Mouse (Mus musculus): ENCODE measurements around the gene Foxn2. TPM values are rescaled to one million over a fixed set of nuclear protein-coding genes. Genes with fewer than 3 reads are reported as not detected.

The Foxn2 gene
- polyA plus RNA-seq, 1 experiment from 2014 or later, result 7.5 TPM

DNA sequence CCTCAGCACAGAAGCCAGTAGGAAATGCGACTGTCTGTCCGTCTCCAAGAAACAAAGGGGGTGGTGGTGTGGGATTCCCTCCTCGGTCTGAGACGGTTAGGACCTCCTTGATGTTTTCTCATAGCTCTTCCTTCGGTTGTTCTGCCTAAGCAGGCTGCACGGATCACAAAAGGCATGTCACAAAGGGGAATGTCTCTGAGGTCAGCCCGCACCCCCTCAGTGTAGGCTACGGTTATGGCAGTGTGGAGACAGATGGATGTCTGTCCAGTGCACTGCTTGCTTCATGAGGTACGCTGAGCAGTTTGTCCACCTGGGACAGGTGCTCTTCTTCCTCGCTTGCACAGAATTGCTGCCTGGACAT, 54.2 kb downstream of the Foxn2 start:
- no peaks in the 10 kb centered on the region for H3K36me3 ChIP-seq
- no peaks in the 10 kb centered on the region for H3K27me3 ChIP-seq
- no peak overlapping the region for H3K9ac ChIP-seq
- ATAC-seq (replicated peaks; ENCODE audit: insufficient number of reproducible peaks, insufficient read depth, low FRiP score, low read depth), result no peak
- H3K4me1 ChIP-seq (replicated peaks), result peaks cover 7% of the 10 kb centered on the region; the same call in 1 of the 2 replicates
- no peaks in the 10 kb centered on the region for H3K9me3 ChIP-seq (replicated peaks)
- no peak overlapping the region for H3K27ac ChIP-seq
- 81% methylated on average over 10 of the region's 10 CpGs for WGBS
- H3K4me2 ChIP-seq, result no peak overlapping the region
- H3K4me3 ChIP-seq, result no peak overlapping the region

DNA sequence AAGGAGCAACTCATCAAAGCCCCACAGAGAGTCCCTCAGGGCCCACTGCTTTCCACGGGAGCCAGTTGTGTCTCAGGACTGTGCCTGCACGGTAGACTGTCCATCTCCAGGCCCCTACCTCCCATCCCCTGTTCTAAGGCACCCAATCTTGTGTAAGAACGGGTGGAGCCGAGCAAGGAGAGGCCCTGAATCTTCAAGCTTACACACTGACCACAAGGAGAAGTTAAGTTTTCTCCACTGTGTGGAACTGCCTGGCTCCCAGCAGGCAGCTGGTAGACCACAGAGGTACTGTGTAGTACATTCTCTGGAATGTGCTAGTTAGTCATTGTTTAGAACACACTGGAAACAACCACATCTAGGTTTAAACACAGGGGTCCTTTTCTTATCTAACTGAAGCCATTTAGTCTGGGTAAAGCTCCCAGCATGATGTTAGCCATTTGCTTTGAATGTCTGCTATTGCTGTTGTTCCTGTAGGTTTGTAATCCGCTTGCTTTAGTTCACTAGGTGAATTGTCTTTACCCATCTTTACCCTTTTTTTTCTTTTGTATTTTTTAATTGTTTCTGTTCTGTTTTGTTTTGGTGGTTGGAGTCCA, 57.7 kb downstream of the Foxn2 start:
- Histone ChIP-seq H3K4me1 (replicated peaks) (peaks cover 7% of the 10 kb centered on the region; the same call in 1 of the 2 replicates), H3K4me2 (no peak overlapping the region), H3K36me3 (no peaks in the 10 kb centered on the region), H3K9me3 (replicated peaks) (no peaks in the 10 kb centered on the region), H3K27me3 (no peaks in the 10 kb centered on the region), H3K4me3 (no peak overlapping the region), H3K27ac (no peak overlapping the region), H3K9ac (no peak overlapping the region)
- 77% methylated on average over 5 of the region's 5 CpGs for WGBS
- no peak for ATAC-seq (replicated peaks; ENCODE audit: insufficient number of reproducible peaks, insufficient read depth, low FRiP score, low read depth)

DNA sequence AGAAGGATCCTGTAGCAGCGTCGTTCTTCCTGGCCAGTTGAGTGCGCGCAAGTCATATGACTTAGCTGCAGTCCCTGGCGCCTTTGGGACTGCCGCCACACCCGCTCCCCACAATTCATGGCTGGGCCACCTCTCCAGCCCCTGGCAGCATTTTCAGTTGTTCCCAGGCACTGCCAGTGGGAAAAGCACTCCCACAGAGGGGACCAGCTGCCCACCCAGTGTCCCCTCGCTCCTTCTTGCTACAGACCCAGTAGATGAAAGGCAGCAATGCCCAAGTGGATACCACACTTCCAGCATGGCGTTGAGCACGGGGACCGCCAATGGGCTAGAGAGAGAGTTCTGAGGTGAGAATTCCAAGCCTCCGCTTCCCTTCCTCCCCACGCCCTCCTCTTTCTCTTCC, 63.5 kb downstream of the Foxn2 start:
- no peak for ATAC-seq (replicated peaks; ENCODE audit: insufficient number of reproducible peaks, insufficient read depth, low FRiP score, low read depth)
- H3K9ac ChIP-seq, result no peak overlapping the region
- H3K4me3 ChIP-seq, result no peak overlapping the region
- no peak overlapping the region for H3K4me2 ChIP-seq
- H3K36me3 ChIP-seq, result no peaks in the 10 kb centered on the region
- 92% methylated on average over 13 of the region's 13 CpGs for WGBS
- H3K9me3 ChIP-seq (replicated peaks), result no peaks in the 10 kb centered on the region
- no peak overlapping the region for H3K27ac ChIP-seq
- peaks cover 12% of the 10 kb centered on the region for H3K4me1 ChIP-seq (replicated peaks)
- no peaks in the 10 kb centered on the region for H3K27me3 ChIP-seq

DNA sequence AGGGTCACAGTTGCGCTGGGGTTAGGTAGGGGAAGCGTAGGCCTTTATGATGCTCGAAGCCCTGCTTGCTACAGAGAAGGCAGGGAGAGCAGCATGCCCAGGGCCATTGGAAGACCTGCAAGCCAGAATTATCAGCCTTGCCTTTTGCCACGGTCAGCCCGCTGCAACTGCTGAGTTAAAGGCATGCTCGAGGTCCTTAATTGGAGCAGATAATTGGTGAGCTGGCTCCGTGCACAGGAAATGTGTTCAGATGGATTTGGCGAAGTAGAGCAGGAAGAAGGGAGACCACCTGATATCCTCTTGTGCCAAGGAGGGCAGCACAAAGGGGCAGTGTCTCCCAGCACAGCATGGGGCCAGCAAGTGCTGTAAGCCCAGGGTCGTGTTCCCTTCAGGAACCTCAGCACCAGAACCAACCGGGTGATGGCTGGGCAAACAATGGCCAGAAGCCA, 64.8 kb downstream of the Foxn2 start:
- 39% methylated on average over 10 of the region's 10 CpGs for WGBS
- Histone ChIP-seq H3K36me3 (no peaks in the 10 kb centered on the region), H3K4me2 (no peak overlapping the region), H3K4me1 (replicated peaks) (peaks cover 15% of the 10 kb centered on the region), H3K4me3 (no peak overlapping the region), H3K9me3 (replicated peaks) (no peaks in the 10 kb centered on the region), H3K9ac (no peak overlapping the region), H3K27me3 (no peaks in the 10 kb centered on the region), H3K27ac (no peak overlapping the region)
- no peak for ATAC-seq (replicated peaks; ENCODE audit: insufficient number of reproducible peaks, insufficient read depth, low FRiP score, low read depth)

DNA sequence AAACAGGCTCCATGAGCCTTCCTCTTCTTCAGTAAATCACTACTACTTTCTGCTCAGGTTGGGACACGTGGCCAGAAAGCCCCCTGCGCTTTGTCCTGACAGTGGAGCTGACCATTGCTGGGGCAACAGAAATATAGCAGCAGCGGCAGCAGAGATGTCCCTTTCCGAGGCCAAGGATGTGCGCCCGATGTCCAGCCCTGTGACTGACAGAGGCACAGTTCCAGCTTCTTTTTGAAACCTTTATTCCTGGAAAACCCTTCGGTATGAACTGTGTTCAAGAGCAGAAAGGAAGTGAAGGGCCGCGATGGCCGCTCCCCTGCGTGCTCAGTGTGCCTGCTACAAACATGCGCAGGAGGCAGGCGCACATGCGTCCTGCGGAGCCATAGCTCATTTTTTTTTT, 65.4 kb downstream of the Foxn2 start:
- peaks cover 15% of the 10 kb centered on the region for H3K4me1 ChIP-seq (replicated peaks)
- no peaks in the 10 kb centered on the region for H3K36me3 ChIP-seq
- H3K9me3 ChIP-seq (replicated peaks), result no peaks in the 10 kb centered on the region
- H3K27me3 ChIP-seq, result no peaks in the 10 kb centered on the region
- no peak for ATAC-seq (replicated peaks; ENCODE audit: insufficient number of reproducible peaks, insufficient read depth, low FRiP score, low read depth)
- H3K27ac ChIP-seq, result no peak overlapping the region
- H3K4me3 ChIP-seq, result no peak overlapping the region
- no peak overlapping the region for H3K9ac ChIP-seq
- WGBS, result 91% methylated on average over 15 of the region's 15 CpGs
- no peak overlapping the region for H3K4me2 ChIP-seq

DNA sequence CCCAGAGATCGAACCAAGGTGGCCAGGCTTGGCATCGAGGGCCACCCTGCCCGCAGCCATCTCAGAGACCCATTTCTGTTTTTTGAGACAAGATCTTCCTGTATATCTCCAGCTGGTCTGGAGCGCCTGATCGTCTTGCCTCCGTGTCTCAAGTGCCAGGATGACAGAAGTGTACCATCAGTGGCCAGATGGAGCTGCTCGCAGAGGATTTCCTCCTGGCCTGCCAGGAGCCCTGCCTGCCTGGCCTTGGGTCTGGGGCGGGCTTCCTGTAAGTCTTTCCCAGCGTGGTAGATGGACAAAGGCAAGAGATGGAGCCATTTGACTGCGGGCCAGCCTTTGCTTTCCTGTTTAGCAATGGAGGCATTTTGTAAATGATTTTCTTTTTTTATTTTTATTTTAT, 66.9 kb downstream of the Foxn2 start:
- no peak overlapping the region for H3K4me2 ChIP-seq
- 83% methylated on average over 10 of the region's 10 CpGs for WGBS

DNA sequence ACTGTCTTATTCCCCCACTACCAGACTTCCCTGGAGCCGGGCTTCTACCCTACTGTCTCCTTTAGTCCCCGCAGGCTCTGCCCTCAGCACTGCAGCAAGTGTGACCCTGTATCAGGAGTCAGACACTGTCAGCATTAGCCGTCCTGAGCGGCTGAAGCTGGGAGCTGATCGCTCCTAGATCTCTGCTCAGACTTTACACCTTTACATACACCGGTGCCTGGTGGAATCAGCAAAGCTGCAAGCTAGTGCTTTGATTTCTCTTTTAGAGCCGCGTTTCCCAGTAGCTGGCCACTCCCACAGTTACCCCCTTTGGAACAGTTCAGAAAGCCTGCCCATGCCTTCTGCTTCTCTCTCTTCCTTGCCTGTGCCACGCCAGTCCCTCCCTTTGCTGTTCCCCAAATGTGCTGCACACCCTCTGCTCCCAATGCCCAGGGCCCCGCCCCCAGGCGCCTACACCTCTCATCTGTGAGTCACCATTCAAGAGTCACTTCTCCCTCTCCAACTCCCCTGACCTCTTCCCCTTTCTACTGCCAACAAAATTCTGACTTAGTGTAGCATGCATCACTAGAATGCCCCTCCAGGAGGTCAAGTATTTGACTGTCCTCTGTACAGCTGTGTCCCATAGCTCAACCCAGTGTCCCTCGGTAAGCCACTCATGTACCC, 68.5 kb downstream of the Foxn2 start:
- H3K27me3 ChIP-seq, result no peaks in the 10 kb centered on the region
- 27% methylated on average over 12 of the region's 12 CpGs for WGBS
- ATAC-seq (replicated peaks; ENCODE audit: insufficient number of reproducible peaks, insufficient read depth, low FRiP score, low read depth), result peak; percentile 55; the same call in 1 of the 2 replicates
- no peaks in the 10 kb centered on the region for H3K9me3 ChIP-seq (replicated peaks)
- peaks cover 15% of the 10 kb centered on the region for H3K4me1 ChIP-seq (replicated peaks)
- 0 out of 2 replicates have a peak overlapping the region, but pooled peaks have one; percentile 1 for H3K27ac ChIP-seq
- no peaks in the 10 kb centered on the region for H3K36me3 ChIP-seq
- 0 out of 2 replicates have a peak overlapping the region, but pooled peaks have one; percentile 1 for H3K9ac ChIP-seq
- H3K4me3 ChIP-seq, result peak overlapping the region; percentile 20
- H3K4me2 ChIP-seq, result peak overlapping the region; percentile 50

More for the DNA sequence above, 66.9 kb downstream of the Foxn2 start:
- no peaks in the 10 kb centered on the region for H3K36me3 ChIP-seq
- no peak overlapping the region for H3K9ac ChIP-seq
- H3K4me3 ChIP-seq, result no peak overlapping the region
- peaks cover 15% of the 10 kb centered on the region for H3K4me1 ChIP-seq (replicated peaks)
- no peaks in the 10 kb centered on the region for H3K9me3 ChIP-seq (replicated peaks)
- no peak for ATAC-seq (replicated peaks; ENCODE audit: insufficient number of reproducible peaks, insufficient read depth, low FRiP score, low read depth)
- no peaks in the 10 kb centered on the region for H3K27me3 ChIP-seq
- H3K27ac ChIP-seq, result no peak overlapping the region

DNA sequence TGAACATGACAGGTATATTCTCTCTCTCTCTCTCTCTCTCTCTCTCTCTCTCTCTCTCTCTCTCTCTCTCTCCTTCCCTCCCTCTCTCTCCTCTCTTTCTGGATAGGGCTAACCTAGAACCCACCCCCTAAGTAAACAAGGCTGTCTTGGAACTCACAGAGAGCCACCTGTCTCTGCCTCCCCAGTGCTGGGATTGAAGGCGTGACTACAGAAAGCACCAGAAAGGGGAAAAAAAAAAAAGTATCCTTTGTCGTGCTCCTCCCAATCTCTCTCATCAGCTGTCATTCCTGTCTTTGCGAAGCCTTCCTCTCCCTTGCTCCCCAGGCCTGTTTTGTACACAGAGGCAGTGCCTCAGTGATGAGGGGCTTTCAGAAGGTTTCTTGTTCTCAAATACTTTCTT, 69.5 kb downstream of the Foxn2 start:
- Histone ChIP-seq H3K4me2 (no peak overlapping the region), H3K36me3 (no peaks in the 10 kb centered on the region), H3K27me3 (no peaks in the 10 kb centered on the region), H3K9me3 (replicated peaks) (no peaks in the 10 kb centered on the region), H3K9ac (no peak overlapping the region), H3K27ac (no peak overlapping the region), H3K4me1 (replicated peaks) (peaks cover 14% of the 10 kb centered on the region), H3K4me3 (no peak overlapping the region)
- WGBS, result 74% methylated on average over 3 of the region's 3 CpGs
- ATAC-seq (replicated peaks; ENCODE audit: insufficient number of reproducible peaks, insufficient read depth, low FRiP score, low read depth), result no peak

DNA sequence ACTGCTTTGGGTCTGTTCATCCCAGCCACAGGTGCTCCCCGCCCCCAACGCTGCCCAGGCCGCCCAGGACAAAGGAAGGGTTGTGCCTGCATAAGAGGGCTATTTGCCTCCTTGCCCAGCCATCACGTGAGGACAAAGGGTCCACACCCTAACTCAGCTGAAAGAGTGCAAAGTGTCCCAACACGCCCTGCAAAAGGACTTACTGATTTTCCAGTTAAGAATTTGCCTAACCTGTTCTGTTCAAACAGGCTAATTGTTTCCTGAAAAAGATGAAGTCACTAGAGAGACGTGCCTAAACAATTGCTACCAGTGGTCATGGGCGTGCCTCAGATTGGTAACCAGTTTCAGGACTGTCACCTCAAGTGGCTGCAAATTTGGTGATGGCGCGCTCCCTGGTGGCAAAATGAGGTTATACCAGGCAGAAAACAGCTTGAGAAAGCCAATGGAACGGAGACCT, 70.6 kb downstream of the Foxn2 start:
- WGBS, result 22% methylated on average over 10 of the region's 10 CpGs
- no peak for ATAC-seq (replicated peaks; ENCODE audit: insufficient number of reproducible peaks, insufficient read depth, low FRiP score, low read depth)
- peaks cover 10% of the 10 kb centered on the region for H3K4me1 ChIP-seq (replicated peaks)
- H3K27ac ChIP-seq, result no peak overlapping the region
- no peaks in the 10 kb centered on the region for H3K27me3 ChIP-seq
- H3K4me3 ChIP-seq, result no peak overlapping the region
- 0 out of 2 replicates have a peak overlapping the region, but pooled peaks have one; percentile 8 for H3K4me2 ChIP-seq
- H3K9me3 ChIP-seq (replicated peaks), result no peaks in the 10 kb centered on the region
- H3K9ac ChIP-seq, result no peak overlapping the region
- no peaks in the 10 kb centered on the region for H3K36me3 ChIP-seq

DNA sequence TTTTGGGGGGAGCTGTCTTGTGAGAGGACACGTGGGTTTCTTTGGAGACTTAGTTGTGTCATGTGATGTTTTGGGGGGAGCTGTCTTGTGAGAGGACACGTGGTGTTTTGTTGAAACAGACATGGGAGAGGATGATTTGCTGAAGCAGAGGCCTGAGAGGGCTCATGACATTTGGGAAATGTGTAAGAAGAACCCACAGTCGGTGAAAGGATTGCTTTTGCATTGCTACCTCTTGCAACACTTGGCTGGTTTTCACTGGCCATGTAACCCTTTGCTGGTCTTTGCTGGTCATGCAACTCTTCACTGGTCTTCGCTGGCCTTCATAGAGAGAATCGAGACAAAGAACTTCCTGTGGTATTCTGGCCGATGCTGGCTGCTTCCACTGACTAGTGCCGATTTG, 76.0 kb downstream of the Foxn2 start:
- 69% methylated on average over 7 of the region's 7 CpGs for WGBS
- ATAC-seq (replicated peaks; ENCODE audit: insufficient number of reproducible peaks, insufficient read depth, low FRiP score, low read depth), result no peak

DNA sequence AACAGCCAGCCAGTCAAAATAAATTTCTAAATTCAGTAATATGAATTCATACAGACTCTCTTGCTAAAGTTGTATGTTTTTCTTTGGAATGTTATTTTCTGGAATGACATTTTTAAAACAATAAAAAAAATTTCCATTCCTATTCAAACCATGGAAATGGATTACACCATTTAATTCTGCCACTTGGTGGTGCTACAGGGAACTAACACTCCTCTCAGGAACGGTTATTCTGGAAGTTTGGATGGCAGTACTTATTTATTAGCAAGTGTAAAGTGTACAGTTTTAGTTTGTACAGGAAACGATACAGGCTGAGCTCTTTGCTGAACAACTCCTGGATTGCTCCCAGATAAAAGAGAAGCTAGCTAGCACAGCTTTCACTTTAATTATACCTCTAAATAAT, 87.3 kb downstream of the Foxn2 start:
- H3K27me3 ChIP-seq, result no peaks in the 10 kb centered on the region
- H3K36me3 ChIP-seq, result no peaks in the 10 kb centered on the region
- peaks cover 13% of the 10 kb centered on the region for H3K4me1 ChIP-seq (replicated peaks)
- H3K4me3 ChIP-seq, result no peak overlapping the region
- WGBS, result 29% methylated on average over 2 of the region's 2 CpGs
- H3K9ac ChIP-seq, result no peak overlapping the region
- H3K27ac ChIP-seq, result no peak overlapping the region
- no peaks in the 10 kb centered on the region for H3K9me3 ChIP-seq (replicated peaks)
- H3K4me2 ChIP-seq, result no peak overlapping the region
- ATAC-seq (replicated peaks; ENCODE audit: insufficient number of reproducible peaks, insufficient read depth, low FRiP score, low read depth), result no peak

More for the DNA sequence above, 76.0 kb downstream of the Foxn2 start:
- Histone ChIP-seq H3K4me1 (replicated peaks) (no peaks in the 10 kb centered on the region), H3K4me2 (no peak overlapping the region), H3K4me3 (no peak overlapping the region), H3K27me3 (no peaks in the 10 kb centered on the region), H3K9ac (no peak overlapping the region), H3K9me3 (replicated peaks) (no peaks in the 10 kb centered on the region), H3K36me3 (no peaks in the 10 kb centered on the region), H3K27ac (no peak overlapping the region)
